Mouse (Mus musculus) small intestine, adult 2 months (tissue): ENCODE results near the gene Gm28038. TPM values are rescaled to one million over a fixed set of nuclear protein-coding genes. Genes with fewer than 3 reads are reported as not detected.

ENCODE experiments used
- H3K27ac ChIP-seq: fragments of 200-500 bp; 2 replicates; pipeline ENCODE4 v1.5.1; 2012; ENCODE audit warnings: low read depth, low read length, control low read depth, inconsistent platforms; ENCODE audit not compliant: insufficient read depth
- H3K27me3 ChIP-seq: fragments of 200-500 bp; 2 replicates; pipeline ENCODE4 v1.6.1; 2012; ENCODE audit warnings: mild to moderate bottlenecking, moderate library complexity, low read length, inconsistent platforms; ENCODE audit not compliant: control insufficient read depth, insufficient read depth
- H3K36me3 ChIP-seq: fragments of 200-500 bp; 2 replicates; pipeline ENCODE4 v1.6.1; 2012; ENCODE audit warnings: mild to moderate bottlenecking, low read length, control low read depth, inconsistent platforms; ENCODE audit not compliant: control insufficient read depth, insufficient read depth
- H3K4me1 ChIP-seq: fragments of 200-500 bp; 2 replicates; pipeline ENCODE4 v1.6.1; 2012; ENCODE audit warnings: low read length, inconsistent platforms, mixed read lengths; ENCODE audit not compliant: control insufficient read depth, insufficient read depth, insufficient read length
- H3K4me3 ChIP-seq: fragments of 200-500 bp; 2 replicates; pipeline ENCODE4 v1.5.1; 2012; ENCODE audit warnings: low read depth, mild to moderate bottlenecking, control low read depth, inconsistent platforms, low read length, moderate library complexity
- CTCF ChIP-seq: fragments of 200-500 bp; IDR thresholded peaks from 2 replicates; pipeline ENCODE4 v1.5.1; 2012; ENCODE audit warnings: low read depth, mild to moderate bottlenecking, control low read depth, inconsistent platforms, low read length, moderate library complexity, mixed read lengths; ENCODE audit not compliant: insufficient replicate concordance, insufficient read length; ENCODE audit errors: extremely low read depth
- POLR2A ChIP-seq: fragments of 200-500 bp; IDR thresholded peaks from 2 replicates; pipeline ENCODE4 v1.6.1; 2012; ENCODE audit warnings: low read depth, mild to moderate bottlenecking, control low read depth, inconsistent platforms, low read length, moderate library complexity
- WGBS: fragments of 180-500 bp; shearing (Covaris S2); methylation state at CpG from one replicate; pipeline ENCODE4 v1.1.7; 2018; 5-methylcytosine and 5-hydroxymethylcytosine counted together
- polyA plus RNA-seq: library from polyadenylated mRNA; depleted of rRNA; stranded (reverse); fragments of >200 nt; gene quantifications from 2 replicates; pipeline ENCODE4 v1.2.3, GENCODE M21; 2012

Gm28038 gene
- polyA plus RNA-seq, 1 experiment: not detected

GRCm38 (mm10) chr2:30250166-30251128, 30.4 kb upstream of the Gm28038 start:
- Histone ChIP-seq H3K4me1 (peaks cover 34% of the 10 kb centered on the region), H3K27me3 (no peaks in the 10 kb centered on the region), H3K4me3 (no peak overlapping the region), H3K36me3 (peaks cover 15% of the 10 kb centered on the region), H3K27ac (0 out of 2 replicates have a peak overlapping the region, but pooled peaks have one; percentile 21)
- 64% methylated on average over 10 of the region's 10 CpGs for WGBS
- TF ChIP-seq CTCF (no peak), POLR2A (no peak)

- Histone ChIP-seq H3K4me3 (no peak overlapping the region), H3K27ac (peak overlapping the region; percentile 67), H3K27me3 (no peaks in the 10 kb centered on the region), H3K36me3 (peaks cover 25% of the 10 kb centered on the region), H3K4me1 (peaks cover 29% of the 10 kb centered on the region)
- WGBS: 39% methylated on average over 5 of the region's 5 CpGs
- TF ChIP-seq CTCF (no peak), POLR2A (no peak)
Observed at GRCm38 (mm10) chr2:30251417-30252104, 29.3 kb upstream of the Gm28038 start.

DNA sequence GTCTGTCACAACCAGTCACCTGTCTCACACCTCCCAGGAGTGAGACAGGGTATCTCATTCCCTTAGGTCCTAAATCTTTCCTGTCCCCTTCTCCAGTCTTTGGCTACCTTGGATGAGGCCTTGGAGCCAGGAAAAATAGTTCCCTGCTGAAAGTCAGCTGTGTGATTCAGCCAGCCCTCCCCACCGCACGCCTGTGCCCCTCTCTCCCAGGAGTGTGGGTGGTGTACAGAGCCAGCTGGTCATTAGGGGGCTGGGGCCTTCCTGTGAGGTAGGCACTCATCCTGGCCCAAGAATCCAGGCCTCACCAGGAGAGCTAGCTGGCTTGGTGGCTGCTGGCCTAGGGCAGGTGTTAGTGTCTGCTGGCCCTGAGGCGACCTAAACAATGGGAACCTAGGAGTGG, 28.3 kb upstream of the Gm28038 start:
- H3K4me1 ChIP-seq: peaks cover 28% of the 10 kb centered on the region
- no peak overlapping the region for H3K4me3 ChIP-seq
- peaks cover 34% of the 10 kb centered on the region for H3K36me3 ChIP-seq
- no peak for TF ChIP-seq CTCF
- TF ChIP-seq POLR2A: no peak
- H3K27me3 ChIP-seq: no peaks in the 10 kb centered on the region
- WGBS: 87% methylated on average over 3 of the region's 3 CpGs
- peak overlapping the region; percentile 50; the same call in 1 of the 2 replicates for H3K27ac ChIP-seq

GRCm38 (mm10) chr2:30253809-30254208, 27.0 kb upstream of the Gm28038 start:
- peaks cover 36% of the 10 kb centered on the region for H3K4me1 ChIP-seq
- peaks cover 42% of the 10 kb centered on the region for H3K36me3 ChIP-seq
- 75% methylated on average over 5 of the region's 5 CpGs for WGBS
- no peaks in the 10 kb centered on the region for H3K27me3 ChIP-seq
- no peak overlapping the region for H3K4me3 ChIP-seq
- TF ChIP-seq CTCF: no peak
- no peak for TF ChIP-seq POLR2A
- H3K27ac ChIP-seq: no peak overlapping the region

GRCm38 (mm10) chr2:30255631-30256395, 25.0 kb upstream of the Gm28038 start:
- H3K36me3 ChIP-seq: peaks cover 43% of the 10 kb centered on the region
- H3K4me3 ChIP-seq: no peak overlapping the region
- H3K27me3 ChIP-seq: no peaks in the 10 kb centered on the region
- H3K27ac ChIP-seq: no peak overlapping the region
- no peak for TF ChIP-seq CTCF
- 96% methylated on average over 42 of the region's 42 CpGs for WGBS
- H3K4me1 ChIP-seq: peaks cover 29% of the 10 kb centered on the region

GRCm38 (mm10) chr2:30256616-30257350, 24.1 kb upstream of the Gm28038 start:
- H3K4me1 ChIP-seq: peaks cover 21% of the 10 kb centered on the region
- 93% methylated on average over 30 of the region's 30 CpGs for WGBS
- no peak overlapping the region for H3K4me3 ChIP-seq
- no peak overlapping the region for H3K27ac ChIP-seq
- TF ChIP-seq CTCF (no peak), POLR2A (no peak)
- H3K27me3 ChIP-seq: no peaks in the 10 kb centered on the region
- H3K36me3 ChIP-seq: peaks cover 44% of the 10 kb centered on the region
